Mouse (Mus musculus) bone marrow, adult 2 months (tissue): ENCODE measurements around the gene Ifitm6. TPM values are rescaled to one million over a fixed set of nuclear protein-coding genes. Genes with fewer than 3 reads are reported as not detected.
"Not testable (repeated sequence)": the region's sequence is repeated elsewhere in the genome, so short reads cannot be mapped to it uniquely, and the experiment has no call there.

Source experiments
- H3K27ac ChIP-seq: fragments of 200-500 bp; 2 replicates; pipeline ENCODE4 v1.5.1; 2012; ENCODE audit warnings: low read depth, mild to moderate bottlenecking, control low read depth, inconsistent platforms, low read length; ENCODE audit not compliant: control insufficient read depth, poor library complexity, insufficient read depth
- H3K4me1 ChIP-seq: fragments of 200-500 bp; 2 replicates; pipeline ENCODE4 v1.6.1; 2011; ENCODE audit warnings: low read length; ENCODE audit not compliant: control insufficient read depth, insufficient read depth
- H3K4me3 ChIP-seq: fragments of 200-500 bp; replicated peaks from 2 replicates; pipeline ENCODE3; 2011; ENCODE audit warnings: mild to moderate bottlenecking, low read depth, low read length, control low read depth; ENCODE audit not compliant: control insufficient read depth
- CTCF ChIP-seq: fragments of 200-500 bp; IDR thresholded peaks from 2 replicates; pipeline ENCODE4 v1.5.1; 2011; ENCODE audit warnings: low read length, control low read depth; ENCODE audit not compliant: control insufficient read depth, insufficient read depth
- POLR2A ChIP-seq: fragments of 200-500 bp; IDR thresholded peaks from 2 replicates; pipeline ENCODE4 v1.6.1; 2011; ENCODE audit warnings: low read depth, mild to moderate bottlenecking, control low read depth, low read length, borderline replicate concordance; ENCODE audit not compliant: control insufficient read depth
- WGBS: fragments of 180-500 bp; shearing (Covaris S2); methylation state at CpG from one replicate; pipeline ENCODE4 v1.1.7; 2018; 5-methylcytosine and 5-hydroxymethylcytosine counted together
- polyA plus RNA-seq: library from polyadenylated mRNA; stranded (reverse); fragments of >200 nt; gene quantifications from 2 replicates; pipeline ENCODE4 v1.2.4, GENCODE M21; 2011; ENCODE audit warnings: low replicate concordance; ENCODE audit not compliant: missing spikeins, insufficient read depth, insufficient read length

The Ifitm6 gene
- polyA plus RNA-seq, 1 experiment: 524 TPM

GRCm38 (mm10) chr7:140974940-140975339, 42.8 kb downstream of the Ifitm6 start:
- no peaks in the 10 kb centered on the region; the same call in 1 of the 2 replicates for H3K4me1 ChIP-seq
- no peak overlapping the region for H3K27ac ChIP-seq
- H3K4me3 ChIP-seq: no peak overlapping the region
- no peak for TF ChIP-seq CTCF
- TF ChIP-seq POLR2A: no peak
- 28% methylated on average over 9 of the region's 9 CpGs for WGBS

- no peaks in the 10 kb centered on the region; the same call in 1 of the 2 replicates for H3K4me1 ChIP-seq
- H3K4me3 ChIP-seq: no peak overlapping the region
- 61% methylated on average over 14 of the region's 14 CpGs for WGBS
- no peak overlapping the region for H3K27ac ChIP-seq
- TF ChIP-seq POLR2A (no peak), CTCF (no peak)
Measured at GRCm38 (mm10) chr7:140973396-140974165, 44.1 kb downstream of the Ifitm6 start.

DNA sequence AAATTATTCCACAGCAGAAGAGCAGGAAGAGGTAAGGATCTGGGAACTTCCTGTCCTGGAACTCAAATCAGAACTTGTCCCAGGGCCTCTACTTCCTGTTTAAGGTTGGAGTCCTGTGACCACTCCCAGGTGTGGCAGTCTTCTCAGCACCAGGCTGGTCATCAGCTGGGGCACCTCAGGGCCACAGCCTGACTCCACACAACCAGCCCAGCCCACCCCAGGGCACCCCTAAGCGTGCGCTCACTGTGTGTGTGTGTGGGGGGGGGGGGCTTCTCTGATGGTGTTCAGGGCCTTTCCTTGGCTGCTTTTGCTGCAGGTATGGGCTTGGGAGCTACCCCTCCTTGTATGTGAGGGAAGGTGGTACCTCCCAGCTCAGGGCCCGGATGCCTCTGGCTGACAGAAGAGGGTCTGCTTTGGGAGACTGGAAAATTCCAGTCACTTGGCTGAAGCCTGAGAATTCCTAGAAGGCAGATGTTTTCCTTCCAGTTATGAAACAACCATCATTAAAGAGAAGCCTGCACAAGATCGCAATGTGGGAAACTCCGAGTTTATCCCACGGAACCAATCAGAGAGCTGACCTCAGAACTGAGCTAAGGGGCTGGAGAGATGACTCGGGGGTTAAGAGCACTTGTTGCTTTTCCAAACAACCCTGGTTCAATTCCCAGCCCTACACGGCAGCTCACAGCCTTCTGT, 46.1 kb downstream of the Ifitm6 start:
- Histone ChIP-seq H3K27ac (no peak overlapping the region), H3K4me1 (no peaks in the 10 kb centered on the region; the same call in 1 of the 2 replicates), H3K4me3 (no peak overlapping the region)
- 85% methylated on average over 8 of the region's 8 CpGs for WGBS
- TF ChIP-seq POLR2A (no peak), CTCF (no peak)

GRCm38 (mm10) chr7:140970931-140971330, 46.8 kb downstream of the Ifitm6 start:
- Histone ChIP-seq H3K4me3 (no peak overlapping the region), H3K4me1 (no peaks in the 10 kb centered on the region; the same call in 1 of the 2 replicates), H3K27ac (no peak overlapping the region)
- TF ChIP-seq CTCF (no peak), POLR2A (no peak)
- 31% methylated on average over 7 of the region's 7 CpGs for WGBS

GRCm38 (mm10) chr7:140968710-140969109, 49.0 kb downstream of the Ifitm6 start:
- 31% methylated on average over 3 of the region's 3 CpGs for WGBS
- H3K27ac ChIP-seq, H3K4me3 ChIP-seq, H3K4me1 ChIP-seq: not testable (repeated sequence)

GRCm38 (mm10) chr7:140967862-140968591, 49.7 kb downstream of the Ifitm6 start:
- Histone ChIP-seq H3K4me1 (no peaks in the 10 kb centered on the region; the same call in 1 of the 2 replicates), H3K4me3 (no peak overlapping the region), H3K27ac (no peak overlapping the region)
- no peak for TF ChIP-seq CTCF
- TF ChIP-seq POLR2A: no peak
- 7% methylated on average over 14 of the region's 14 CpGs for WGBS

DNA sequence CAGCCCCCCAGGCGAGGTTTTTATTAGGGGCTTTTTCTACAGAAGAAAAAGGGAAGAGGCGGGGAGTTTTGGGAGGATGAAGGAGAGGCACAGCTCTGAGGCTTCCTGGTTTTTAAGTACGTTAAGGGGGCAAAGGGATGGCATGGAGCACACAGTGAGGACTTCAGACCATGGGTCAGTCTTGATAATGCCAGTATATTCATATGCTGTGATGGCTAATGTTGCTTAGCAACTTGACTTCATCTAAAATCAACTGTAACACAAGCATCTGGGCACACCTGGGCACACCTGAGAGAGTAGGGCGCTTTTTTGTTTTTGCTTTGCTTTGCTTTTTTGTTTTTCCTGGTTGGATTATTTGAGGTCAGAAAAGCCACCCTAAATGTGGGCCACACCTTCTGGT, 50.8 kb downstream of the Ifitm6 start, which contains the start of gene Ifitm1:
TSS of gene Ifitm1 (plus strand) at position 301 of the 400 bp plus-strand sequence.
- Histone ChIP-seq H3K27ac (no peak within 1 kb of the TSS), H3K4me3 (no peak within 1 kb of the TSS), H3K4me1 (no peaks in the 10 kb centered on the region; the same call in 1 of the 2 replicates)
- TF ChIP-seq POLR2A: no peak
- TF ChIP-seq CTCF: no peak
- 60% methylated on average over 4 of the region's 4 CpGs for WGBS

Other genes starting within 250 kb of the Ifitm6 start
- not detected in 2 replicates for gene Syce1, start 230.1 kb downstream of the Ifitm6 start, polyA plus RNA-seq
- 0.25 and 0.40 TPM in 2 replicates for gene Zfp941, start 195.7 kb downstream of the Ifitm6 start, polyA plus RNA-seq
- 3.3 TPM in 1 of 2 replicates, not detected in the other for gene Urah, start 182.9 kb downstream of the Ifitm6 start, polyA plus RNA-seq
- not detected in 2 replicates for gene Scgb1c1, start 172.4 kb downstream of the Ifitm6 start, polyA plus RNA-seq
- not detected in 2 replicates for gene Odf3, start 170.1 kb downstream of the Ifitm6 start, polyA plus RNA-seq
- not detected in 2 replicates for gene Gm45785, start 161.6 kb downstream of the Ifitm6 start, polyA plus RNA-seq
- 26.4 and 53.0 TPM in 2 replicates for gene Ric8a, start 161.0 kb downstream of the Ifitm6 start, polyA plus RNA-seq
- 11.7 and 18.1 TPM in 2 replicates for gene Bet1l, start 160.3 kb downstream of the Ifitm6 start, polyA plus RNA-seq
- gene Psmd13, start 136.0 kb downstream of the Ifitm6 start, polyA plus RNA-seq: 239 and 252 TPM in 2 replicates
- 13.1 and 27.0 TPM in 2 replicates for gene Sirt3, start 135.6 kb downstream of the Ifitm6 start, polyA plus RNA-seq
- gene Cox8b, start 117.5 kb downstream of the Ifitm6 start, polyA plus RNA-seq: not detected in 2 replicates
- 1.9 and 3.1 TPM in 2 replicates for gene Nlrp6, start 97.0 kb downstream of the Ifitm6 start, polyA plus RNA-seq
- gene Pgghg, start 76.5 kb downstream of the Ifitm6 start, polyA plus RNA-seq: 6.9 and 13.3 TPM in 2 replicates
- 1.7 TPM in 1 of 2 replicates, not detected in the other for gene Ifitm5, start 67.6 kb downstream of the Ifitm6 start, polyA plus RNA-seq
- not detected in 2 replicates for gene Gm45717, start 62.0 kb downstream of the Ifitm6 start, polyA plus RNA-seq
- 71.7 and 147 TPM in 2 replicates for gene Ifitm2, start 61.9 kb downstream of the Ifitm6 start, polyA plus RNA-seq
- 32.8 and 82.9 TPM in 2 replicates for gene Ifitm1, start 50.7 kb downstream of the Ifitm6 start, polyA plus RNA-seq
- gene Ifitm3, start 7.2 kb downstream of the Ifitm6 start, polyA plus RNA-seq: 166 and 209 TPM in 2 replicates
- gene Gm17387, start 11.2 kb upstream of the Ifitm6 start, polyA plus RNA-seq: not detected in 2 replicates
- gene B4galnt4, start 43.2 kb upstream of the Ifitm6 start, polyA plus RNA-seq: 0.36 and 2.1 TPM in 2 replicates
- 5.4 and 15.9 TPM in 2 replicates for gene Pkp3, start 60.3 kb upstream of the Ifitm6 start, polyA plus RNA-seq
- gene Sigirr, start 82.6 kb upstream of the Ifitm6 start, polyA plus RNA-seq: 10.4 and 19.8 TPM in 2 replicates
- gene Ano9, start 99.9 kb upstream of the Ifitm6 start, polyA plus RNA-seq: 2.5 TPM in 1 of 2 replicates, not detected in the other
- gene Ptdss2, start 104.5 kb upstream of the Ifitm6 start, polyA plus RNA-seq: 66.7 and 84.6 TPM in 2 replicates
- 17.8 and 27.6 TPM in 2 replicates for gene Rnh1, start 154.9 kb upstream of the Ifitm6 start, polyA plus RNA-seq
- gene Hras, start 176.1 kb upstream of the Ifitm6 start, polyA plus RNA-seq: 108 and 168 TPM in 2 replicates
- 2.2 and 3.1 TPM in 2 replicates for gene Lrrc56, start 176.2 kb upstream of the Ifitm6 start, polyA plus RNA-seq
- gene Lmntd2, start 196.2 kb upstream of the Ifitm6 start, polyA plus RNA-seq: 0.47 and 1.9 TPM in 2 replicates
- gene Rassf7, start 197.9 kb upstream of the Ifitm6 start, polyA plus RNA-seq: 10.1 and 17.9 TPM in 2 replicates
- 76.7 and 130 TPM in 2 replicates for gene Phrf1, start 210.9 kb upstream of the Ifitm6 start, polyA plus RNA-seq
- gene Irf7, start 248.6 kb upstream of the Ifitm6 start, polyA plus RNA-seq: 37.9 and 60.3 TPM in 2 replicates